ENCODE assay signal across 8 mouse cellular contexts in the genomic region with DNA sequence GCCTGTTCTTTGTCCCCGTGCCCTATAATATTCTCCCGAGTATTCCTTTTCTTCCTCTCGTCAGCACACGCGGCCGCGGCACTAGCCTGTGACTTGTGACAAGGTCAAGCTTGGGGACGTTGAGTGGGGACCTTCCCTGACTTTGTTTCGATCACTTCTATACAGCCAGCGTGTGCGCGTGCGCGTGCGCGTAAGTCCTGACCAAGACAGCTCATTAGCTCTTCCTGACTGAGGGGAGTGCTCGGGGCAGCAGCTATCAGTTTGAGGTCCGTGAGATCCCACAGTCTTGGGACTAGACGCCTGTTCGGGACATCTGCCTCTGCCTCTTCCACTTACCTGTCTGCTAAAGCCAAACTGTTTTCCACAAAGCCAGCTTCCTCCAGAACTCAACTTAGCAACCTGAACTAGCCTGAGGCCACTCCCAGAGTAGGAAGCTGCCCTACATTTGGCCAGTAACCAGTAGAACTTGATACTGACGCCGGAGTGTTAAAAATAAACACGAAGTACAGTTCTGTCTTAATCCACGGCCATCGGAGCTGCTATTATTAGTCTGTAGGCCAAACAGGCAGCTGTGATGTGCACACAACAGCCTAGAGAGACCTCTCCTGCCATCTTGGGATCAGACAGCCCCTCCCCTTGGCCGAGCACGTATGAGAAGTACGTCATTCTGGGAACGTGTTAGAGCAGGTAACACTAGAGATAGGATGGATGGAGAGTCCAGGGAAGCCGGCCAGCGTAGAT. TPM values are rescaled to one million over a fixed set of nuclear protein-coding genes. Genes with fewer than 3 reads are reported as not detected.
DNase-seq lines count a peak whose midpoint lies in the region; ATAC-seq and TF ChIP-seq lines count a peak whose summit lies in the region.

No protein-coding gene starts in this region.

- no peaks in the 10 kb centered on the region for H3K36me3 ChIP-seq in forebrain, embryonic 11.5 days (ENCODE audit: control insufficient read depth, insufficient read depth, low read length)
- H3K36me3 ChIP-seq in forebrain, embryonic 16.5 days (ENCODE audit: control insufficient read depth, insufficient read depth) = no peaks in the 10 kb centered on the region
- H3K36me3 ChIP-seq in embryonic facial prominence, embryonic 12.5 days = no peaks in the 10 kb centered on the region
- H3K36me3 ChIP-seq in hindbrain, embryonic 13.5 days = no peaks in the 10 kb centered on the region
- no peaks in the 10 kb centered on the region for H3K36me3 ChIP-seq in lung, postnatal 0 days (ENCODE audit: insufficient read depth, low read length)

- H3K9me3 ChIP-seq in forebrain, embryonic 11.5 days (ENCODE audit: control insufficient read depth, low read length) = no peaks in the 10 kb centered on the region
- no peaks in the 10 kb centered on the region for H3K9me3 ChIP-seq in forebrain, embryonic 16.5 days (ENCODE audit: control insufficient read depth, low read length)
- no peaks in the 10 kb centered on the region for H3K9me3 ChIP-seq in embryonic facial prominence, embryonic 12.5 days
- H3K9me3 ChIP-seq in hindbrain, embryonic 13.5 days = no peaks in the 10 kb centered on the region
- H3K9me3 ChIP-seq in lung, postnatal 0 days (ENCODE audit: low read length) = no peaks in the 10 kb centered on the region

- ATAC-seq in forebrain, embryonic 11.5 days (replicated peaks; ENCODE audit: low FRiP score) = no peak
- ATAC-seq in forebrain, embryonic 16.5 days = no peak
- ATAC-seq in embryonic facial prominence, embryonic 12.5 days (ENCODE audit: insufficient number of reproducible peaks, insufficient read depth, low FRiP score, low TSS enrichment) = no peak
- ATAC-seq in hindbrain, embryonic 13.5 days (ENCODE audit: low FRiP score) = 0 out of 2 replicates have a peak, but pooled peaks have one; percentile 26
- ATAC-seq in lung, postnatal 0 days = peak; percentile 40
- ATAC-seq in CD4-positive, CD25-positive, alpha-beta regulatory T cell, adult 4 months = no peak
- ATAC-seq in inflammation-experienced regulatory T-cells, adult 6 months = no peak

- H3K9ac ChIP-seq in forebrain, embryonic 11.5 days (ENCODE audit: low read length) = no peak overlapping the region
- no peak overlapping the region for H3K9ac ChIP-seq in forebrain, embryonic 16.5 days (replicated peaks; ENCODE audit: low read depth, low read length)
- H3K9ac ChIP-seq in embryonic facial prominence, embryonic 12.5 days = no peak overlapping the region
- H3K9ac ChIP-seq in hindbrain, embryonic 13.5 days = 0 out of 2 replicates have a peak overlapping the region, but pooled peaks have one; percentile 10
- H3K9ac ChIP-seq in lung, postnatal 0 days (replicated peaks; ENCODE audit: low read depth) = peak overlapping the region; percentile 16; the same call in 1 of the 2 replicates

- no peak for TF ChIP-seq CTCF in lung, postnatal 0 days (IDR thresholded peaks at IDR 0.05)

- no peak overlapping the region for H3K27ac ChIP-seq in forebrain, embryonic 11.5 days (ENCODE audit: low read depth, low read length)
- H3K27ac ChIP-seq in forebrain, embryonic 16.5 days (ENCODE audit: low read length) = no peak overlapping the region
- peak overlapping the region; percentile 30; the same call in 1 of the 2 replicates for H3K27ac ChIP-seq in embryonic facial prominence, embryonic 12.5 days
- peak overlapping the region; percentile 60; the same call in 1 of the 2 replicates for H3K27ac ChIP-seq in hindbrain, embryonic 13.5 days
- H3K27ac ChIP-seq in lung, postnatal 0 days (ENCODE audit: low read length) = peak overlapping the region; percentile 98

- H3K4me2 ChIP-seq in forebrain, embryonic 11.5 days (ENCODE audit: low read depth, low read length, severe bottlenecking) = no peak overlapping the region
- H3K4me2 ChIP-seq in forebrain, embryonic 16.5 days (ENCODE audit: low read length) = no peak overlapping the region
- H3K4me2 ChIP-seq in embryonic facial prominence, embryonic 12.5 days (replicated peaks) = 0 out of 2 replicates have a peak overlapping the region, but pooled peaks have one; percentile 3
- H3K4me2 ChIP-seq in hindbrain, embryonic 13.5 days = peak overlapping the region; percentile 30
- peak overlapping the region; percentile 44 for H3K4me2 ChIP-seq in lung, postnatal 0 days (replicated peaks; ENCODE audit: low read depth, low read length)

- H3K4me3 ChIP-seq in forebrain, embryonic 11.5 days (ENCODE audit: low read depth, low read length) = no peak overlapping the region
- no peak overlapping the region for H3K4me3 ChIP-seq in forebrain, embryonic 16.5 days (replicated peaks; ENCODE audit: low read length)
- no peak overlapping the region for H3K4me3 ChIP-seq in embryonic facial prominence, embryonic 12.5 days
- H3K4me3 ChIP-seq in hindbrain, embryonic 13.5 days = no peak overlapping the region
- 0 out of 2 replicates have a peak overlapping the region, but pooled peaks have one; percentile 5 for H3K4me3 ChIP-seq in lung, postnatal 0 days (ENCODE audit: low read depth, low read length)

- H3K27me3 ChIP-seq in forebrain, embryonic 11.5 days (ENCODE audit: control insufficient read depth, insufficient read depth, low read length) = no peaks in the 10 kb centered on the region
- H3K27me3 ChIP-seq in forebrain, embryonic 16.5 days (replicated peaks; ENCODE audit: control insufficient read depth, insufficient read depth, low read length) = no peaks in the 10 kb centered on the region
- H3K27me3 ChIP-seq in embryonic facial prominence, embryonic 12.5 days = no peaks in the 10 kb centered on the region
- H3K27me3 ChIP-seq in hindbrain, embryonic 13.5 days = no peaks in the 10 kb centered on the region
- H3K27me3 ChIP-seq in lung, postnatal 0 days (replicated peaks; ENCODE audit: insufficient read depth, low read length) = no peaks in the 10 kb centered on the region

- 86% methylated on average over 31 of the region's 31 CpGs for WGBS in forebrain, embryonic 11.5 days
- WGBS in forebrain, embryonic 16.5 days = 86% methylated on average over 31 of the region's 31 CpGs
- WGBS in embryonic facial prominence, embryonic 12.5 days = 74% methylated on average over 31 of the region's 31 CpGs
- WGBS in hindbrain, embryonic 13.5 days = 77% methylated on average over 31 of the region's 31 CpGs
- WGBS in lung, postnatal 0 days = 36% methylated on average over 31 of the region's 31 CpGs

- H3K4me1 ChIP-seq in forebrain, embryonic 11.5 days (replicated peaks; ENCODE audit: control insufficient read depth, insufficient read depth, low read length) = 0 out of 2 replicates have a peak, but pooled peaks cover 7% of the 10 kb centered on the region
- H3K4me1 ChIP-seq in forebrain, embryonic 16.5 days (replicated peaks; ENCODE audit: control insufficient read depth, insufficient read depth, low read length) = peaks cover 10% of the 10 kb centered on the region
- H3K4me1 ChIP-seq in embryonic facial prominence, embryonic 12.5 days = peaks cover 53% of the 10 kb centered on the region
- H3K4me1 ChIP-seq in hindbrain, embryonic 13.5 days (replicated peaks) = peaks cover 37% of the 10 kb centered on the region
- peaks cover 67% of the 10 kb centered on the region for H3K4me1 ChIP-seq in lung, postnatal 0 days (ENCODE audit: insufficient read depth, low read depth, low read length)

- peak; percentile 48 for DNase-seq in forebrain, embryonic 11.5 days (ENCODE audit: low spot score)
- peak; percentile 93 for DNase-seq in lung, postnatal 0 days (ENCODE audit: low spot score)
- DNase-seq in T-cell, adult 2 months (ENCODE audit: low spot score) = no peak

- TF ChIP-seq EP300 in lung, postnatal 0 days (IDR thresholded peaks at IDR 0.05) = peak; percentile 49

RNA-seq across cellular contexts. Expression of a gene that starts 17.8 kb away (rescaled TPM):
- 11.6 and 12.4 TPM in 2 replicates for polyA plus RNA-seq in forebrain, embryonic 11.5 days (2014; fragmentation: Nextera tagmentation; extraction: Ambion mirVana)
- 64.6 and 74.8 TPM in 2 replicates for polyA plus RNA-seq in forebrain, embryonic 16.5 days (2015; fragmentation: Nextera tagmentation; extraction: Ambion mirVana)
- polyA plus RNA-seq in embryonic facial prominence, embryonic 12.5 days (2016; fragmentation: Nextera tagmentation; extraction: Ambion mirVana) = 15.7 and 18.1 TPM in 2 replicates
- 70.8 and 75.4 TPM in 2 replicates for polyA plus RNA-seq in hindbrain, embryonic 13.5 days (2015; fragmentation: Nextera tagmentation; extraction: Ambion mirVana)
- 22.2 and 23.4 TPM in 2 replicates for polyA plus RNA-seq in lung, postnatal 0 days (2015; fragmentation: Nextera tagmentation; extraction: Ambion mirVana)
- polyA plus RNA-seq in CD4-positive, CD25-positive, alpha-beta regulatory T cell, adult 4 months (2017; shearing (Covaris generic)) = not detected
- polyA plus RNA-seq in inflammation-experienced regulatory T-cells, adult 6 months (2017; shearing (Covaris generic)) = not detected

RNA-seq across cellular contexts. Expression of a gene that starts 29.4 kb away (rescaled TPM):
- 0.28 and 0.31 TPM in 2 replicates for polyA plus RNA-seq in forebrain, embryonic 11.5 days (2014; fragmentation: Nextera tagmentation; extraction: Ambion mirVana)
- polyA plus RNA-seq in forebrain, embryonic 16.5 days (2015; fragmentation: Nextera tagmentation; extraction: Ambion mirVana) = 0.47 and 0.68 TPM in 2 replicates
- polyA plus RNA-seq in embryonic facial prominence, embryonic 12.5 days (2016; fragmentation: Nextera tagmentation; extraction: Ambion mirVana) = 0.27 TPM in 1 of 2 replicates, not detected in the other
- polyA plus RNA-seq in hindbrain, embryonic 13.5 days (2015; fragmentation: Nextera tagmentation; extraction: Ambion mirVana) = 0.71 and 1.4 TPM in 2 replicates
- polyA plus RNA-seq in lung, postnatal 0 days (2015; fragmentation: Nextera tagmentation; extraction: Ambion mirVana) = 4.6 and 6.8 TPM in 2 replicates
- not detected for polyA plus RNA-seq in CD4-positive, CD25-positive, alpha-beta regulatory T cell, adult 4 months (2017; shearing (Covaris generic))
- not detected for polyA plus RNA-seq in inflammation-experienced regulatory T-cells, adult 6 months (2017; shearing (Covaris generic))

RNA-seq across cellular contexts. Expression of a gene that starts 42.2 kb away (rescaled TPM):
- polyA plus RNA-seq in forebrain, embryonic 11.5 days (2014; fragmentation: Nextera tagmentation; extraction: Ambion mirVana) = 9.3 and 10.7 TPM in 2 replicates
- polyA plus RNA-seq in forebrain, embryonic 16.5 days (2015; fragmentation: Nextera tagmentation; extraction: Ambion mirVana) = 7.5 and 8.6 TPM in 2 replicates
- polyA plus RNA-seq in embryonic facial prominence, embryonic 12.5 days (2016; fragmentation: Nextera tagmentation; extraction: Ambion mirVana) = 15.4 and 16.5 TPM in 2 replicates
- polyA plus RNA-seq in hindbrain, embryonic 13.5 days (2015; fragmentation: Nextera tagmentation; extraction: Ambion mirVana) = 8.7 and 9.7 TPM in 2 replicates
- polyA plus RNA-seq in lung, postnatal 0 days (2015; fragmentation: Nextera tagmentation; extraction: Ambion mirVana) = 7.3 and 8.0 TPM in 2 replicates
- polyA plus RNA-seq in CD4-positive, CD25-positive, alpha-beta regulatory T cell, adult 4 months (2017; shearing (Covaris generic)) = 1 to 10 TPM in 1 of 2 experiments, under 1 TPM in 1; 0.37 to 1.7 TPM
- polyA plus RNA-seq in inflammation-experienced regulatory T-cells, adult 6 months (2017; shearing (Covaris generic)) = 1 to 10 TPM in 1 of 3 experiments, under 1 TPM in 2; 0.29 to 1.1 (median 0.66) TPM

RNA-seq across cellular contexts. Expression of a gene that starts 54.9 kb away (rescaled TPM):
- polyA plus RNA-seq in forebrain, embryonic 11.5 days (2014; fragmentation: Nextera tagmentation; extraction: Ambion mirVana) = 2.6 and 4.8 TPM in 2 replicates
- polyA plus RNA-seq in forebrain, embryonic 16.5 days (2015; fragmentation: Nextera tagmentation; extraction: Ambion mirVana) = 3.6 and 6.5 TPM in 2 replicates
- polyA plus RNA-seq in embryonic facial prominence, embryonic 12.5 days (2016; fragmentation: Nextera tagmentation; extraction: Ambion mirVana) = 3.5 and 3.7 TPM in 2 replicates
- 3.5 and 4.7 TPM in 2 replicates for polyA plus RNA-seq in hindbrain, embryonic 13.5 days (2015; fragmentation: Nextera tagmentation; extraction: Ambion mirVana)
- 2.7 and 3.1 TPM in 2 replicates for polyA plus RNA-seq in lung, postnatal 0 days (2015; fragmentation: Nextera tagmentation; extraction: Ambion mirVana)
- 100 to 1,000 TPM; 132 to 166 TPM for polyA plus RNA-seq in CD4-positive, CD25-positive, alpha-beta regulatory T cell, adult 4 months (2017; shearing (Covaris generic))
- polyA plus RNA-seq in inflammation-experienced regulatory T-cells, adult 6 months (2017; shearing (Covaris generic)) = 100 to 1,000 TPM in 1 of 3 experiments, 10 to 100 TPM in 2; 18.7 to 104 (median 96.4) TPM

Comparison
In these comparisons a context has a peak if more than half of its experiments do, and no peak if none do; other contexts are left out.
1. ATAC-seq: peak in hindbrain, embryonic 13.5 days (single experiment) and lung, postnatal 0 days (single experiment); none in forebrain, embryonic 11.5 days (single experiment), forebrain, embryonic 16.5 days (single experiment), embryonic facial prominence, embryonic 12.5 days (single experiment), CD4-positive, CD25-positive, alpha-beta regulatory T cell, adult 4 months (single experiment) and inflammation-experienced regulatory T-cells, adult 6 months (single experiment).
2. H3K27ac ChIP-seq: peak in embryonic facial prominence, embryonic 12.5 days (single experiment), hindbrain, embryonic 13.5 days (single experiment) and lung, postnatal 0 days (single experiment); none in forebrain, embryonic 11.5 days (single experiment) and forebrain, embryonic 16.5 days (single experiment).
3. H3K4me2 ChIP-seq: peak in embryonic facial prominence, embryonic 12.5 days (single experiment), hindbrain, embryonic 13.5 days (single experiment) and lung, postnatal 0 days (single experiment); none in forebrain, embryonic 11.5 days (single experiment) and forebrain, embryonic 16.5 days (single experiment).
4. H3K9ac ChIP-seq: peak in hindbrain, embryonic 13.5 days (single experiment) and lung, postnatal 0 days (single experiment); none in forebrain, embryonic 11.5 days (single experiment), forebrain, embryonic 16.5 days (single experiment) and embryonic facial prominence, embryonic 12.5 days (single experiment).
5. RNA of a gene that starts 17.8 kb away (polyA plus RNA-seq): 64.6 to 74.8 TPM in forebrain, embryonic 16.5 days, 70.8 to 75.4 TPM in hindbrain, embryonic 13.5 days, 22.2 to 23.4 TPM in lung, postnatal 0 days, 15.7 to 18.1 TPM in embryonic facial prominence, embryonic 12.5 days and 11.6 to 12.4 TPM in forebrain, embryonic 11.5 days; not detected in CD4-positive, CD25-positive, alpha-beta regulatory T cell, adult 4 months and not detected in inflammation-experienced regulatory T-cells, adult 6 months; every median in the first group is over 10 times any median in the second.